Mouse (Mus musculus) MEL (cell line): Measurements from ENCODE around the gene Rph3al. TPM values are rescaled to one million over a fixed set of nuclear protein-coding genes. Genes with fewer than 3 reads are reported as not detected.

Source experiments
- DNase-seq: peaks from one replicate; pipeline ENCODE4 v3.0.0; 2011; ENCODE audit warnings: low read depth, low spot score
- H3K27ac ChIP-seq: 2 replicates; pipeline ENCODE4 v1.5.1; 2012; ENCODE audit warnings: low read depth, mild to moderate bottlenecking, control low read depth, low read length, moderate library complexity; ENCODE audit not compliant: control insufficient read depth
- H3K27me3 ChIP-seq, 2 experiments: fragments of 150-350 bp in 1 of 2; sonication (generic) in 1 of 2; 2 replicates each; pipeline ENCODE4 v1.6.1; 2012; ENCODE audit warnings: low read length in 2 of 2, mild to moderate bottlenecking in 2 of 2, improper control_type of control experiment in 1 of 2, moderate library complexity in 1 of 2; ENCODE audit not compliant: insufficient read depth in 2 of 2, control insufficient read depth in 1 of 2
- H3K36me3 ChIP-seq, 2 experiments: 2 replicates each; pipeline ENCODE4 v1.6.1; 2012 to 2014; ENCODE audit warnings: low read length in 2 of 2, improper control_type of control experiment in 1 of 2, inconsistent platforms in 1 of 2, mild to moderate bottlenecking in 1 of 2; ENCODE audit not compliant: insufficient read depth in 2 of 2, control insufficient read depth in 1 of 2
- H3K4me1 ChIP-seq, 2 experiments: fragments of 150-350 bp in 1 of 2; sonication (generic) in 1 of 2; 2 replicates each; pipeline ENCODE4 v1.6.1; 2012; ENCODE audit warnings: low read length in 2 of 2, improper control_type of control experiment in 1 of 2, mild to moderate bottlenecking in 1 of 2; ENCODE audit not compliant: insufficient read depth in 2 of 2, control insufficient read depth in 1 of 2
- H3K4me3 ChIP-seq, 2 experiments: fragments of 150-350 bp in 1 of 2; sonication (generic) in 1 of 2; 2 replicates each; pipeline ENCODE4 v1.5.1; 2012; ENCODE audit warnings: low read depth in 2 of 2, low read length in 2 of 2, mild to moderate bottlenecking in 2 of 2, moderate library complexity in 2 of 2, control low read depth in 1 of 2, improper control_type of control experiment in 1 of 2; ENCODE audit not compliant: control insufficient read depth in 1 of 2, insufficient read depth in 1 of 2
- H3K79me2 ChIP-seq: 2 replicates; pipeline ENCODE4 v1.6.1; 2012; ENCODE audit warnings: mild to moderate bottlenecking, low read length, moderate library complexity; ENCODE audit not compliant: control insufficient read depth, poor library complexity, insufficient read depth
- H3K9ac ChIP-seq: 2 replicates; pipeline ENCODE4 v1.6.1; 2012; ENCODE audit warnings: low read depth, mild to moderate bottlenecking, control low read depth, low read length, moderate library complexity; ENCODE audit not compliant: control insufficient read depth, poor library complexity, severe bottlenecking
- H3K9me3 ChIP-seq: fragments of 150-350 bp; sonication (generic); replicated peaks from 2 replicates; pipeline ENCODE4 v1.6.1; 2012; ENCODE audit warnings: mild to moderate bottlenecking, low read length, improper control_type of control experiment, moderate library complexity; ENCODE audit not compliant: insufficient read depth
- BHLHE40 ChIP-seq: IDR thresholded peaks from 2 replicates; pipeline ENCODE4 v1.6.1; 2012; ENCODE audit warnings: low read depth, mild to moderate bottlenecking, inconsistent platforms, low read length, improper control_type of control experiment, borderline replicate concordance
- CHD2 ChIP-seq: IDR thresholded peaks from 2 replicates; pipeline ENCODE4 v1.6.1; 2011; ENCODE audit warnings: low read length, improper control_type of control experiment
- CTCF ChIP-seq, 3 experiments: IDR thresholded peaks in 2 of 3; conservative IDR thresholded peaks in 1 of 3; 2 replicates each; pipeline ENCODE4 v1.5.1; 2011 to 2012; ENCODE audit warnings: low read length in 3 of 3, low read depth in 2 of 3, mild to moderate bottlenecking in 2 of 3, improper control_type of control experiment in 1 of 3, inconsistent platforms in 1 of 3, mixed read lengths in 1 of 3, moderate library complexity in 1 of 3; ENCODE audit not compliant: control insufficient read depth in 1 of 3, insufficient read depth in 1 of 3, poor library complexity in 1 of 3, severe bottlenecking in 1 of 3
- ELF1 ChIP-seq: IDR thresholded peaks from 2 replicates; pipeline ENCODE4 v1.6.1; 2014; ENCODE audit warnings: low read depth, mild to moderate bottlenecking, inconsistent platforms, low read length, improper control_type of control experiment, moderate library complexity
- ETS1 ChIP-seq: IDR thresholded peaks from 2 replicates; pipeline ENCODE4 v1.6.1; 2012; ENCODE audit warnings: low read depth, mild to moderate bottlenecking, inconsistent platforms, low read length, improper control_type of control experiment, moderate library complexity
- GATA1 ChIP-seq: IDR thresholded peaks from 2 replicates; pipeline ENCODE4 v1.6.1; 2011; ENCODE audit warnings: low read depth, low read length, improper control_type of control experiment
- HCFC1 ChIP-seq: IDR thresholded peaks from 2 replicates; pipeline ENCODE4 v1.6.1; 2012; ENCODE audit warnings: low read depth, mild to moderate bottlenecking, inconsistent platforms, low read length, improper control_type of control experiment, moderate library complexity
- JUND ChIP-seq: IDR thresholded peaks from 2 replicates; pipeline ENCODE4 v1.6.1; 2011; ENCODE audit warnings: low read depth, mild to moderate bottlenecking, improper control_type of control experiment, low read length
- MAFK ChIP-seq: IDR thresholded peaks from 2 replicates; pipeline ENCODE4 v1.6.1; 2011; ENCODE audit warnings: low read depth, mild to moderate bottlenecking, low read length, improper control_type of control experiment, borderline replicate concordance
- MAX ChIP-seq: IDR thresholded peaks from 2 replicates; pipeline ENCODE4 v1.6.1; 2011; ENCODE audit warnings: low read length, improper control_type of control experiment
- MAZ ChIP-seq: IDR thresholded peaks from 2 replicates; pipeline ENCODE4 v1.6.1; 2012; ENCODE audit warnings: low read depth, mild to moderate bottlenecking, inconsistent platforms, low read length, improper control_type of control experiment
- MXI1 ChIP-seq: IDR thresholded peaks from 2 replicates; pipeline ENCODE4 v1.6.1; 2011; ENCODE audit warnings: mild to moderate bottlenecking, low read depth, low read length, improper control_type of control experiment
- MYB ChIP-seq: IDR thresholded peaks from 2 replicates; pipeline ENCODE4 v1.6.1; 2011; ENCODE audit warnings: mild to moderate bottlenecking, low read depth, low read length, improper control_type of control experiment
- MYC ChIP-seq: IDR thresholded peaks from 2 replicates; pipeline ENCODE4 v1.6.1; 2011; ENCODE audit warnings: low read depth, mild to moderate bottlenecking, low read length, improper control_type of control experiment, moderate library complexity
- POLR2A ChIP-seq, 2 experiments: IDR thresholded peaks; 2 replicates each; pipeline ENCODE4 v1.6.1; 2011 to 2012; ENCODE audit warnings: low read length in 2 of 2, mild to moderate bottlenecking in 2 of 2, control low read depth in 1 of 2, improper control_type of control experiment in 1 of 2, low read depth in 1 of 2, moderate library complexity in 1 of 2; ENCODE audit not compliant: control insufficient read depth in 1 of 2, insufficient read depth in 1 of 2, poor library complexity in 1 of 2
- POLR2AphosphoS2 ChIP-seq: IDR thresholded peaks from 2 replicates; pipeline ENCODE4 v1.6.1; 2011; ENCODE audit warnings: low read length, improper control_type of control experiment
- POLR2AphosphoS5 ChIP-seq: IDR thresholded peaks from 2 replicates; pipeline ENCODE4 v1.6.1; 2012; ENCODE audit warnings: low read depth, borderline replicate concordance, mild to moderate bottlenecking, inconsistent platforms, low read length, moderate library complexity, mixed read lengths
- RAD21 ChIP-seq: IDR thresholded peaks from 2 replicates; pipeline ENCODE4 v1.6.1; 2011; ENCODE audit warnings: mild to moderate bottlenecking, low read depth, low read length, improper control_type of control experiment
- RCOR1 ChIP-seq: IDR thresholded peaks from 2 replicates; pipeline ENCODE4 v1.6.1; 2012; ENCODE audit warnings: low read depth, mild to moderate bottlenecking, inconsistent platforms, low read length, improper control_type of control experiment
- SIN3A ChIP-seq: IDR thresholded peaks from 2 replicates; pipeline ENCODE4 v1.6.1; 2012; ENCODE audit warnings: low read length, improper control_type of control experiment, inconsistent platforms
- SMC3 ChIP-seq: IDR thresholded peaks from 2 replicates; pipeline ENCODE4 v1.6.1; 2011; ENCODE audit warnings: low read depth, low read length, improper control_type of control experiment
- TAL1 ChIP-seq: IDR thresholded peaks from 2 replicates; pipeline ENCODE4 v1.6.1; 2012; ENCODE audit warnings: mild to moderate bottlenecking, inconsistent platforms, low read length, moderate library complexity, mixed read lengths
- TBP ChIP-seq: IDR thresholded peaks from 2 replicates; pipeline ENCODE4 v1.8.0; 2011; ENCODE audit warnings: low read depth, low read length, improper control_type of control experiment
- TCF12 ChIP-seq: IDR thresholded peaks from 2 replicates; pipeline ENCODE4 v1.6.1; 2014; ENCODE audit warnings: low read depth, mild to moderate bottlenecking, inconsistent platforms, low read length, improper control_type of control experiment, moderate library complexity
- UBTF ChIP-seq: IDR thresholded peaks from 2 replicates; pipeline ENCODE4 v1.6.1; 2012; ENCODE audit warnings: low read depth, mild to moderate bottlenecking, inconsistent platforms, low read length, improper control_type of control experiment, moderate library complexity, borderline replicate concordance; ENCODE audit not compliant: insufficient read depth
- USF1 ChIP-seq: IDR thresholded peaks from 2 replicates; pipeline ENCODE4 v1.6.1; 2014; ENCODE audit warnings: low read depth, mild to moderate bottlenecking, inconsistent platforms, low read length, improper control_type of control experiment, moderate library complexity
- USF2 ChIP-seq, 2 experiments: IDR thresholded peaks; 2 replicates each; pipeline ENCODE4 v1.6.1; 2011 to 2012; ENCODE audit warnings: improper control_type of control experiment in 2 of 2, low read length in 2 of 2, borderline replicate concordance in 1 of 2, inconsistent platforms in 1 of 2, low read depth in 1 of 2, mild to moderate bottlenecking in 1 of 2; ENCODE audit not compliant: insufficient read depth in 1 of 2
- ZC3H11A ChIP-seq: IDR thresholded peaks from 2 replicates; pipeline ENCODE4 v1.6.1; 2012; ENCODE audit warnings: low read depth, mild to moderate bottlenecking, inconsistent platforms, low read length, improper control_type of control experiment
- ZKSCAN1 ChIP-seq: IDR thresholded peaks from 2 replicates; pipeline ENCODE4 v1.6.1; 2012; ENCODE audit warnings: low read depth, mild to moderate bottlenecking, inconsistent platforms, low read length, improper control_type of control experiment, moderate library complexity
- ZNF384 ChIP-seq: IDR thresholded peaks from 2 replicates; pipeline ENCODE4 v1.6.1; 2012; ENCODE audit warnings: low read depth, mild to moderate bottlenecking, inconsistent platforms, low read length, improper control_type of control experiment
- polyA plus RNA-seq, 2 experiments: library from polyadenylated mRNA; stranded (reverse) in 1 of 2; unstranded in 1 of 2; fragments of >175 nt in 1 of 2; fragments of >200 nt in 1 of 2; gene quantifications; 2 replicates each; pipeline versions ENCODE4 v1.2.1 to v1.2.4; 2012; ENCODE audit warnings: low replicate concordance in 2 of 2, low read depth in 1 of 2; ENCODE audit not compliant: insufficient read length in 2 of 2, insufficient read depth in 1 of 2, missing spikeins in 1 of 2
- total RNA-seq: library from RNA; depleted of rRNA; stranded (reverse); fragments of 300-350 nt; gene quantifications from 2 replicates; pipeline ENCODE4 v1.2.3, GENCODE M21; 2012

Rph3al gene
- total and polyA plus RNA-seq, 3 experiments, result 9.4 to 23.0 TPM; not detected in 1

DNA sequence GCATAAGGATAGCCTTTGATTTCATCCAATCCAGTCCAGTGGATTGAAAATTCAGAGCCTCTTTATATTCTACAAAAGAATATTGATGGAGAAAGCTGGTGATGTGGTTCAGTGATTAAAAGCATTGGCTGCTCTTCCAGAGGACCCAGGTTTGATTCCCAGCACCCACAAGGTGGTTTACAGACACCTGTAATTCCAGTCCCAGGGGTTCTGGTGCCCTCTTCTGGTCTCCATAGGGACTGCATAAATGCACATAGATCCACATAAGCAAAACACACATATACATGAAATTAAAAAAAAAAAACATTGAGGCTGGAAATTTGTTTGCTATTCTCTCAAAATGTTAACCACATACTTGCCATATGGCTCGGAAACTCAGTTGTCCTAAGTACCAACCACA lies 26.3 kb downstream of the Rph3al start:
- Histone ChIP-seq H3K27me3 (no peaks in the 10 kb centered on the region), H3K9ac (no peak overlapping the region), H3K79me2 (no peaks in the 10 kb centered on the region), H3K27ac (no peak overlapping the region), H3K36me3 (no peaks in the 10 kb centered on the region; a peak in 1 of 4 replicates), H3K9me3 (no peaks in the 10 kb centered on the region)
- peak; percentile 58 for DNase-seq
- no peak for TF ChIP-seq MYB
- TF ChIP-seq BHLHE40, result no peak
- TF ChIP-seq POLR2AphosphoS5, result no peak
- TF ChIP-seq MAX, result no peak
- TF ChIP-seq HCFC1, result no peak
- no peak for TF ChIP-seq SIN3A
- no peak for TF ChIP-seq TCF12
- no peak for TF ChIP-seq TBP
- no peak for TF ChIP-seq RCOR1
- TF ChIP-seq ELF1, result no peak
- TF ChIP-seq GATA1, result no peak
- TF ChIP-seq TAL1, result no peak
- no peak for TF ChIP-seq POLR2A (IDR thresholded peaks at IDR 0.05; ENCODE audit: control insufficient read depth in 1 of 2, insufficient read depth in 1 of 2, low read depth in 1 of 2, low read length in 2 of 2, poor library complexity in 1 of 2)
- TF ChIP-seq MAZ, result no peak
- no peak for TF ChIP-seq MAFK
- no peak for TF ChIP-seq ZKSCAN1
- TF ChIP-seq ZC3H11A, result peak; percentile 51
- no peak for TF ChIP-seq POLR2AphosphoS2
- TF ChIP-seq JUND, result no peak
- TF ChIP-seq ETS1, result no peak
- no peak for TF ChIP-seq MYC
- TF ChIP-seq CTCF (IDR thresholded peaks at IDR 0.05 in 2 of 3, conservative IDR thresholded peaks at IDR 0.05 in 1 of 3; ENCODE audit: control insufficient read depth in 1 of 3, insufficient read depth in 1 of 3, low read depth in 2 of 3, low read length in 3 of 3, poor library complexity in 1 of 3, severe bottlenecking in 1 of 3), result peak; percentile 56 to 65 (median 58)
- 0 out of 2 replicates have a peak, but pooled peaks have one; percentile 9 for TF ChIP-seq ZNF384
- TF ChIP-seq UBTF, result no peak
- TF ChIP-seq CHD2, result no peak
- TF ChIP-seq MXI1, result no peak
- no peak for TF ChIP-seq USF1
- TF ChIP-seq USF2 (IDR thresholded peaks at IDR 0.05; ENCODE audit: borderline replicate concordance in 1 of 2, insufficient read depth in 1 of 2, low read depth in 1 of 2, low read length in 2 of 2), result no peak
- TF ChIP-seq RAD21, result peak; percentile 64
- TF ChIP-seq SMC3, result peak; percentile 68
- TF ChIP-seq, all 39 proteins: peak for 5
- no peak overlapping the region for H3K4me3 ChIP-seq
- peaks cover under 1 to 5% of the 10 kb centered on the region in 2 experiments; a peak in 3 of 4 replicates for H3K4me1 ChIP-seq
